Mouse (Mus musculus) adrenal gland, adult 18-20 months (tissue): ENCODE measurements at regions not wholly inside any gene's neighbourhood (a gene's known extent, or its start where the extent isn't known, plus 50 kb on each side); places are given as distances from the start of the nearest gene placed in this dataset.

Experiments used
- DNase-seq, 2 experiments: peaks; one replicate each; pipeline ENCODE4 v3.0.0; 2021 to 2022; ENCODE audit warnings: low spot score in 2 of 2

DNA sequence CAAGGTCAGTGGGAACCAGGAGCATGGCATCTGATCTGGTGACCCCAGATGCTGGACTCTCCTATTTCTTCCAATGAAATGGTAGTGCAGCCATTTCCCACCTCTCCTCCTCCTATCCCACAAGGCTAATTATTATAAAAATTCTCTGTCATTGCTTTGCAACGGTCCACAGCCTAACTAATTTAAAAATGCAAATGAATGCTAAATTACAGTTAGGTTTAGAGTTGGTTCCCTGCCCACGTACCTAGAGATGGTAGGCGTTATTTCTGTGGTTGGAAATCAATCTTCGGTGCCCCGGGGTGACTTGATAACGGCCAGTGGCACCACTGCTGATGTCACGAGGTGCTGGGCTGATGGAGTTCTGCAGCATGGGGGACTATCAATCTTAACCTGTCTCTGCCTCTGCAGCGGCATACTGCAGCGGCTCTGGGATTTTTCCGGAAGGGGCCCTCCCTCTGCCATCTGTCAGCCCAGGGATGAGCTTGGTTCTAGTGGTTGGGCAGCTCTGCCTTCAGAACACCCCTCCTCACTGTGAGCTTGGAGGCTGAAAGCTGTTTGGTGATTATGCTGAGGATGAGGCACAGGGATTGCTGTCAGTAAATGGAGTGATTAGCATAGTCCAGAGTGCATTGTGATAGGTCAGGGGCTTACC, 66.5 kb downstream of the Nmur2 start:
- DNase-seq = no peak

DNA sequence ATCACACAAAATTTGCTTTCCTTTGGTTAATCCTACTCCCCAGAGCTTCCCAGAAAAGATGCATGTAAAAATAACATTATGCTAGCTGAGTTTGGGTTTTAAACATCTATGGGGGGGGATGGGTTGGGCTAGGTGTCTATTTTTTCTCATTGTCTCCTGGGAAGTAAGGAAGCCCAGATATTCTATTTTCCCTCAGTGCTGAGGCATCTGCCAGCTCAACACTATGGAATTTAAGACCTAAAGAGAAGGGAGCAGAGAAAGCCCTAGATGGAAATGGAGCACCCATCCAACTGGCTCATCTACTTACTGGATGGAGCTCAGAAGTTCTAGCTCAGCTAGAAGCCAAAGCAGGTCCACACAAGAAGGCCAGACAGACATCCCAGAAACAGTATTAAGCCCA, 74.2 kb downstream of the Nmur2 start:
- no peak for DNase-seq

DNA sequence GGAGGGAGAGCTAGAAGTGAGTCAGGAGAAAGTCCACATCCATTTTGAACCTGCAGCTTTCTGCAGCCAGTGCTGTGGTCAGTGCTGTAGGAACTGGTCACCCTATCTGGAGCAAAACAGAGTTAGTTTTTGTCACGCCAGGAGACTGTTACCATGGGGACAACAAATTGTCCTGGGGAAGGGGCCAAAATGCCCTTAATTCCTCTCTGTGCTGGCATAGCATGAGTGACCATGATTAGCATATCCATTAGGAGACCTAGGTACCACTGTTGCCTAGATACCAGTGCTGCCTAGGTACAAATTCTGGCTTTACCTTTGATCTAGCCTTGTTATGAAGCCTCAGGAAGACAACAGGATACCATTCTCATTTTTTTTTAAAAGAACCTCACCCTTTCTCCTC, 82.4 kb downstream of the Nmur2 start:
- DNase-seq = no peak

DNA sequence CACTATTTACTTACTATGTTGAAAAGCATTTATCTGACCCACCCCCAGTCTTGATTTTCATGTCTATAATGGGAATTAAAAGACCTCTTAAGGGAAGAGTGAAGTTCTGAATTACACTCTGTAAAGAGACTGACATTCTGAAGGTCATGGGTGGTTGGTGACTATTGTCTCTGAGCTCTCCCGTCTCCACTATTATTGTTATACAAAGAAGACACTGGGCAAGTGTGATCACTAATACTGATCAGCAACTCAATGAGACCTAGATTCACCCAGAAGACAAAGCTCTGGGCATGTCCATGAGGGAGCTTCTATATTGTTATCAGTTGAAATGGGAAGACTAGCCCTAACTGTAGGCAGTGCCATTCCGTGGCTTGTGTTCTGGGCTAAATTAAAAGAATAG, 83.5 kb downstream of the Nmur2 start:
- no peak for DNase-seq

DNA sequence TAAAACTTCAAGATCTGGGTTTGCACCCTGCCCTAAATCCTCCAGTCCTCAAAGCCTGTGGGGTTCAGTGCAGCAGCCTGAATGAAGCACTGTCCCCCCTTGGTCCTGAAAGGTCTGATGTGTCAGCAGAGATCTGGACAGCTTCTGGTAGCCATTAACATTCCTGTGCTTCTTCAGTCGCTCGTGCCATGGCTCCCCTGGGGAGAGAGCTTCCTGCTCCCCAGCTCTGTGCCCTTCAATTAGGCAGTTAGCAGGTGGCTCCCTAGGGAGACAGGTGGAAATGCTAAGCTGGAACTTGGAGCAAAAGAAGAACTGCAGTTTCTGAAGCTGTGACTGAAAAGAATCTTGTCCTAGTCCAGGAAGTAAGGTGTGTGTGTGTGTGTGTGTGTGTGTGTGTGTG, 87.1 kb downstream of the Nmur2 start:
- DNase-seq = no peak

DNA sequence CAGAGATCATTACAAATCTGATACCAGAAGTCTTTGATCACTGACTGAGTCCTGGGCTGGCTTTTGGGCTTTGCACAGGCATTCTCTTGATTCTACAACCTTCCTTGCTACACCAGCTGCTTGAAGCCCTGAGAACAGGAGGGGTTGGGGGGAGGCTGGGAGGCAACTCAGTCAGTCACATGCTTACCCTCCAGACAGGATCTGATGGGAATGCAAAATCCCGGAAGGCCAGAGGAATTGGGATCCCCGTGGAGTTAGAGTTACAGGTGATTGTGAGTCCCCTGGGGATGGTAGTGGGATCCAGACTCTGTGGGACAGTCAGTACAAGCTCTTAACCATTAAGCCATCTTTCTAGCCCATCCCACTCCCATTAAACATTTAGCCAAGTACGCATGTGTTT, 91.2 kb downstream of the Nmur2 start:
- DNase-seq = no peak

DNA sequence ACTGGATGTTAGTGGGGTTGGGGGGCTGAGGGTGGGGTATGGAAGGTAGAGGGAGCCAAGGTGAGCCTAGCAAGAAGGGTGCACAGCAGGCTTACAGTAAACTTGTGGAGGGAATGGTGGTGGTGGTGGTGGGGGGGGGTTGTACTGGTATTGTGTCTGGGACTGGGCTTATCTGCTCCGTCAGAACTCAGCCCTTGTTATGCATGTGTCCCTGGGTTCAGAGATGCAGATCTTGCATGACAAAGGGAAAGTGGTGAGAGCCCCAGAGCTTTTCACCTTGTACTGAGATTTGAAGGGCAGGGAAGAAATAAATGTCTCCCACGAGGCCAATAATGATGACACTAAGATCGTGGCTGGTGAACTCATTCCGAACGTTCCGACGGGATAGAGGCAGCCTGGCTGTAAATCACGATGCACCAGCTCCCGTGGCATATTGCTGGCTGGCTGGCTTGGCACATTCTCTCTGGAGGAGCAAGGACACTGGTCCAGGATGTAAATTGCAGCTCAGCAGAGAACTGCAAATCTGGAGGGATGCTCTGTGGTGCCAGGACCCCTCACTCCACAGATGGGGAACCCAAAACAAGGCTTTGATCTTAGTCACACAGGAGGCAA, 94.1 kb downstream of the Nmur2 start:
- peak in 1 of 2 experiments; percentile 8 for DNase-seq

DNA sequence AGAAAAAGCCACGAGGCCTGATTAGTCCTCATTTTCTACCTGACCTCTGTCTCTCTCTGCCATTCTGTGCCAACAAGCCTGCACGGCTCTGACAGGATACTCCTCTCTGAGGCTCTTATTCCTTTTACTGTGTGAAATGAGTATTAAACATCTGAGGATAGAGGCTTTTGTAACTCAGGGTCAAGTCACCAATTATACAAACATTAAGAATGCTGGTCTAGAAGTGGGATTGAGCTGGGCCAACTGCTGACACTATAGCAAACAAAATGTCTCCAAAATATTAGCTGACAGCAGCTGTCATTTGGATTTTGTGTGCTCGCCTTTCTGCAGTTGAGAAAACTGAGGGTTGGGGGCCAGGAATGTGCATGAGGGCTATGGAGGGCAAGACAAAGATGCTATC, 94.8 kb downstream of the Nmur2 start:
- DNase-seq = no peak

DNA sequence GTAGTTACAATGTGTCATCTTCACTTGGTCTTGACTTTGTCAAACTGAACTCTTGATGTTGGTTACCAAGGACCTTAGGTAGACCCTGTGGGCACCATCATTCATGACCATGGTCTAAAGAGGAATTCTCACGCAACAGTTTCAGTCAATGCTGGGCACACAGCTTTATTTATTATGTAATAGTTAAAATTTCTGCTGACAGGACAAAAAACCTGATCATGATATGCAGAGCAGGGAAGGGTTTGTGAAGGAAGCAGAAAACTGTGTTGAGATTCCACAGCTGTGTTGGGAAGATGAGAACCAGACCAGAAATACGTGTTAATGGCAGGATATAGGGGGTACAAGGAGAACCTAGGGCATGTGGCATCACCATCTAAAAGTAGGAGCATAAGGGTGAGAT, 100.8 kb downstream of the Nmur2 start:
- DNase-seq = no peak

DNA sequence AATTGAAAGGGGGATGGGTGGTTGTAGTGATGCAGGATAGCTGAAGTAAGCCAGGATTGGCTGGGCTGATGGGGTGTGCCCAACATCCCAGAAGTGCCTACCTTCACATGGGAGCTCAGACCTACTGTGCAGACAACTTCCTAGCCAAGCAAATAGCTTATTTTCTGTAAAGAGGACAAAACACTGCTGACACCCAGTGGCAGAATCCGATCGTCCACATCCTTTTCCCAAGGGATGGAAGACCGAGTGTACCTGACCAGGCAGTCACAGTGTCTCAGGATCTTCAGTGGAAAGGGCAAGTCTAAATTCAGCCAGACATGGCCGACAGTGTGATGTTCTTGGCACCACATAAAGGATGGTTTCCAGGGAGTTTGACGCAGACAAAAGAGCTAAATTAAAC, 114.4 kb downstream of the Nmur2 start:
- DNase-seq = no peak

DNA sequence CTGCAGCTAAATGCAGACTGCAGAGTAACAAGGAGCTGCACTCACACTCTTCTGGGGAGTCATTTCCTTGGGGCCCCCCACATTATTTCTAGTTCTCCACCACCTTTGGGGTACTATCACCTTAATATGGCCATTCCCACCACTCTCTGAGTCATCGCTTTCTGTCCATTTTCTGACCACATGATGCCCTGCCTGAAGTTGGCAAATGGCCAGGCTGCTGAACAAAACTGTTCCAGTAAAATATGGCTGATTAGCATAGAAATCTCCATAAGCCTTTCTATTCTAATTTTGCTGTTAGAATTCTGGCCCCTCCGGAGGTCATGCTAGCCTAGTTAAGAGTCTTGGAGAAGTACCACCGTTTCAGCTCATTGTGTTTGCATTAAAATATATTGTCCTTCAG, 121.7 kb downstream of the Nmur2 start:
- DNase-seq = no peak

DNA sequence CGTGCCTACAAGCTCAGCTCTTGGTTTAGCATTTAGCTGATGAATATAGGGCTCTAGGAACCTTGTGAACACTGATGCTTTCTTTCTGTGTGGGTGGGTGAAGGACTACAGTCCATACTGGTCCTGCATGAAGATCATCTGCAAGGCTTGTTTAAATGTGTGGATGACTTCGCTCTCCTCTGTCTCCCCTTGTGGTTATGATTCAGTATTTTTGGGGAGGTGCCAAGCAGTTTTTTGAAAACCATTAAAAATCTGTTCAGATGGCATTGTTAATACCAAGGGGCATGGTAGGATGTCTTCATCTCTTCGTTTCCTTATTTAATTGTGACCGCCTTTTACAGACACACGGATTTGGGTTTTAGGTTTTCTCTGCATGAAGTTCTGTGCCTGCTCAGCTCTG, 122.4 kb downstream of the Nmur2 start:
- no peak for DNase-seq

DNA sequence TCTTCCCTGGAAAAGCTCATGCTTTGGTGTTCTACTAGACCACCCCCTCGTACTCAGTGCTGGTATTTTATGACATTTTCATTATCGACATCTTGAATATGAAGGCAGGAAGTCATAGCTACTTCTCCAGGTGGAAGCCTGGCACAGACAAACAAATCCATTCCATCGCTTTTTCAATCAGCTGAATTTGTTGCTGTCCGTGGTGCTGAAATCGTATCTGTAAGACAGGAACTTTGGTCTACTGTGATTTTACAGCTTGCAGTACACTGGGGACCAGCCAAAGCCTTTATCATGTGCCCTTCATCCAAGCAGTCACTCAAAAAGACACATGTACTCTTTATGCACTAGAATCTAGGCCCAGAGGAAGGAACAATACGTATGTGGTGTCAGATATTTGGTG, 143.3 kb downstream of the Nmur2 start:
- peak; percentile 19 to 26 for DNase-seq

DNA sequence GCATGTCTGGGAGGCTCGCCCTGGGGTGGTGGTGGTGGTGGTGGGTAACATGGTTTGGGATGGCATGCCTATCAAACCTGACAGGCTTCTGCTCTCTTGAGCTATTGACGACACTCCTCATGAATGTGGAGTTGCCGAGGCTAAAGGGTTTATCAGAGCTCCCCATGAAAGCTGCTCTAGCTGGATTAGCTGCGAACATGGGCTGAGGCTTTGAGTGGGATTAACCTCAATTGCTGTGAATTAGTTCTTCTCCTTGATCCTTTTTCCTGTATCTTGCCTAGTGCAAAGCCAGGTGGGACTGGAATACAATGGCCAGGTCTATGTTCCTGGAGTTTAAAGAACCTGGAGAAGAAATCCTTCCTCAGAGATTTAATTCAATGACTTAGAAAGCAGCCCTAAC, 150.6 kb downstream of the Nmur2 start:
- DNase-seq = no peak

DNA sequence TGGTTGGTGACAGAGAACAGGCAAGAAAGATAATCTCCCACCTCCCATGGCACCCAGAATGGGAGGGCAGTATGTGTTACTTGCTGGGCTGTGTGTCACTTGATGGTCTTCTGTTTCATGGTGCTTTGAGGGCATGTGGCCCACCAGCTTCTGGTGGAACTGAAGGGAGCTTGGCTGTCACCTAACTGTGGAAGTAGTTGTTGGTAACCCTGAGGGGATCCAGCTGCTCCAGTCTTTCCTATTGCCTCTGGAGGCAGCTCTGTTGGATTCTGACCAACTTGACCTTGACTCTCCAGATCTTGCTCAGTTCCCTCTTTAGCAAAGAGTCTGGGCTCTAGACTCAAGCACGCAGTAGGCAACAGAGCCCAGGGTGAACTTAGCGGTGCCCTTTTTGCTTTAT, 162.2 kb downstream of the Nmur2 start:
- no peak for DNase-seq

DNA sequence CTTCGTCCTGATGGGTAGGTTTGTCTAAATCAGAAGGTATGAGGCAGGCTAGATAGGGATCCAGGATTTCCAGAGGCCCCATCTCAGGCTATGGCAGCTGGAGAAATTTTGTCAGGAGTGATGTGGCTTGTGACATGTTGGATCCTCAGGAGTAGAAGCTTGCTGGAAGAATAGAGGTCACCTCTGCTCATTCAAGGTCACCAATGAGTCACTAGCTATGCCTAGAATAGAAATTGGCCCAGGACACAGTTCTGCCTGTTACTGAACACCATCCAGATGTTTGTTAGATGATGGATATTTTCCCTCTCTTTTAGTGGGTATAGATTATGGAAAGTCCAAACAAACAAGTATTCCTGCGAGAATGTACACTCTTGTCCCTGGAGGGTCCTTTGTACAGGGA, 173.7 kb downstream of the Nmur2 start:
- no peak for DNase-seq

DNA sequence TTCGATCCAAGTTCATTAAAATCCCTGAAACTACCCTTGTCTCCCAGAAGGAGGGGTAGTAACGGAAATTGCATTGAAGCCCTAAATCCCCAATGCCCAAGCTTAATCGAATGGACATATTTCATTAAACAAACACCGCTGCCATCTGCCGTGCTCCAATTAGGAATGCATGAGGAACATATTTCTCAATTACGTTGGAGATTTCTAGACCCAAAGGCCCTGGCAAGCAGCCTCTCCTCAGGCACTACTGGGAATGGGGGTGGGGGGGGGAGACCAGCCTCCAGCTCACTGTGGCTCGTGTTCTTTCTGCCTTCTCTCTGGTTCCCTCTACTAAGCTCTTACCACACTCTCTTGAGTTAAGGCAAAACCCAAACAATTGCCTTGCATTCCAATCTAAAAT, 181.6 kb downstream of the Nmur2 start:
- no peak for DNase-seq

DNA sequence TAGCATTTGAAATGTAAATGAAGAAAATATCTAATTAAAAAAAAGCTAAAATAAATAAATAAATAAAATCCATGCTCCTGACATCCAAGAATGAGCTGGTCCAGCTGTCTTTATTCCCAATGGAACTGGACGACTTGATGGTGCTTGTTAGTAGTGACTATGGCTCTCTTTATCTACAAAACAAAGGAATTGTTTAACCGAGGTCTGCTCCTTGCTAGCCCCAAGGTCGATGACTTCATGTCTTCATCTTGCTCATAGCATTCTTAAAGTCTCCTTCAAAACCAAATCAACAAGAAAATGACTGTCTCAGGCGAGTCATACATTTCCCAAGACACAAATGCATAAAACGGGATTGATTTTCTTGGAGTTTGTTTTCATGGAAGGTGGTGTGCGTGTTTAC, 212.5 kb upstream of the Glra1 start:
- DNase-seq = no peak

DNA sequence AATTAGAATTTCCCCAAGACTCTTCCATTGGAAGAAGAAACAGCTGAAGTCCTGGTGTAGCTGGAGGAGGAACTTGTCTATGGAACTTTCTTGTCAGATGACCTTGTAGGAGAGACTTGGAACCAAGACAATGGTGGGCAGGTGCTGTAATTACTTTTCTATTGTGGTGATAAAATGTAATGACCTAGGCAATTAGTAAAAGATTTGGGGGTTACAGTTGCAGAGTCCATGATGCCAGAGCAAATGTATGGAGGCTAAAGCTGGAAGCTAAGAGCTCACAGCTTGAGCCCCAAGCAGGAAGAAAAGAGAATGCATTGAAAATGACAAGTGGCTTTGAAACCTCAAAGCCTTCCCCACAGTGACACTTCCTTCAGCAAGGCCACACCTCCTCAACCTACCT, 208.6 kb upstream of the Glra1 start:
- DNase-seq = no peak

DNA sequence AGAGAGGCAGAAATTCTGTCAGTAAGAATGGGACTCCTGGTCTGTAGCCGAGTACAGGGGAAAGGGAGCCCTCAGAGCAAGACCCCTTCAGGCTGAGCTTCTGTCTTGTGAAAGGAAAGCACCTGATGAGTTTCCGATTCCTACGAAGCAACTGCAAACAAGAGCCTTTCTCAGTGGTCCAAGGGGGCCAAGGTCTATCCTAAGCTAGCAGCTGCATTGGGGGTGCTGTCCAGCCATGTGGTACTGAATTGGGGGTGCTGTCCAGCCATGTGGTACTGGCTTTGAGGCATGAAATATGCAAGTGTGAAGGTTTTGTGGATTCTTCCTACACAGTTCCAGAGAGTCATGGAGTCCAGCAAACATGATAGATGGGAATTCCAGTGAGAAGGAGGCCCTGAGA, 202.7 kb upstream of the Glra1 start:
- DNase-seq = no peak

DNA sequence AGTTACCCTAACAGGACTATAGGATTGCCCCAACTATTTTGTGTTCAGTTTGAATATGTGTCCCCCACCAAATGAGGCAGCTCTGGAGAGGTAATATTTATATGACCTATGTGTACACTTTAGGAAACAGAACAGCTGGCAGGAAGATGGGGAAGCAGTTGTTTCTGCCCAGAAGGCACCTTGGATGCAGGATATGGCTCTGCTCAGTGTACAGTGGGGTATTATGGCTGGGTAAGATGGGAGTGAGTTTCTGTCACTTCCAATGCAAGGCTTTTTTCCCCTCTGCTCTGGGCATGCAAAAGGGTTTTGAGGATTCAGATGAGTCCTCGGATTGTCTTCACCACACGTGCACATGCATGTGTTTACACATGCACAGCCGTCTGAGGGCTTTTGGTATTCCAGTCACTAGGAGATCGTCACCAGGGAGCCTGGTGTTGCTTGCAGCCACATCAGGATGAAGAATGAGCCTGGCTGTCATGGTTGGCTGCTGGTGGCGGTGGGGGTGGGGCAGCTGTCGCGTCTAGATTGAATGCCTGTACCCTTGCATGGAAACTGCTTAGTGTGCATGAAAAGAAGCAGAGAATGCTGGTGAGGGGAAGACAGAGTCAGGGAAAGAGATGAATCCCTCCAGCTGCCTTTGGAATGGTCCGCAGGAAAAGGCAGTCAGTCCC, 183.3 kb upstream of the Glra1 start:
- DNase-seq = no peak

DNA sequence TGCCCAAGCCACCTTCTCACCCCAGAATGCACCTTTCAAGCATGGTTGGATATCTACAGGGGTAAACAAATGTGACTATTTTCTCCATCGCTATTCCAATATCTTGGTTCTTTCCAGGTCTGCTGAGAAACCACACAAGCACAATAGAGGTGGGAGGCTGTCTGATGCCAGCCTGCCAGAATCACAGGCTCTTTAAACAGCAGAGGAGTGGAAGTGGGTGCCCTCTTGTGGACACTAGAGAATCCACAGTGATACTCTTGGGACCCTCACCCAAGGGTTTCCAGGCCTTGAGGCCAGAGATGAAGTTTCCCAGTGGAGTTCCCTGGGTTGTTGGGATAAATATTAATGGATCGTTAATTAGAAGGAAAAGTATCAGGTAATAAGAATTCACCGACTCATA, 181.6 kb upstream of the Glra1 start:
- DNase-seq = no peak

DNA sequence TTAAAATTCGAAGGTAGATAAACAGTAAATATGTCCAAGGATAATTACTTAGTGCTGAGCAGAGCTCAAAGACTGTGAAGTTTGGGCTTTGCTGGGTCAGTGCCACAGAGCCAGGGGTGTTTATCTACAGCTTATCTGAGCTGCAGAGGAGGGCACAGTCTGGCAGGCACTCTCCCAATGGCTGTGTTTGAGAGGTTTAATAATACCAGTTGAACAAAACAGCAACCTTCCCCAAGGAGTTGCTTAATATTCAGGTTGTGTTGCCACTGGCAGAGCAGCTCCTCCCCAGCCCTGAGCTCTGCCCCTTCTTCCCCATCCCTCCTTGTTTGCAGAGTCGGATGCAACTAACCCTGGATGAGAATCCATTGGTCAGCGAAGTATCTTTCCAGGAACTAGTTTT, 173.0 kb upstream of the Glra1 start:
- DNase-seq = no peak
